Mouse (Mus musculus): ENCODE measurements around the gene Sardh.

The Sardh gene

DNA sequence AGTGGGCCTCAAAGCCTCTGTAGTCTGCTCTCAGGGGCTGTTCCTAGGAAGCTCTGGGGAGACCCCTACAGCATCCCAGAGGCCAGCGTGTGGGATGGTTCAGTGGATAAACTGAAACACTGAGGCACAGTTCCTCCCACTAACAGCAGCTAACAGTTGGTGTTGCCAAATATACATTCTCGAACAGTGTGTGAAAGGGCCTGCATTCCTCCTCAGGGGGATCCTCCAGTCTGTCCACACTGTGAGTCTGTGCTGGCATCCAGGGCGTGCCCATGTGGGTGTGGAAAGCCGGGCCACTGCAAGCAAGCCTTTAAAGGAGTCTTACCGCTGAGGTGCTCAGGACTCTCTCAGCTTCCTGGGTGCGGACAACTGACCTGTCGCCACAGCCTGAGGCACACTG, 21.6 kb downstream of the Sardh start:
- DNase-seq (ENCODE audit: low spot score in 2 of 2): no peak

DNA sequence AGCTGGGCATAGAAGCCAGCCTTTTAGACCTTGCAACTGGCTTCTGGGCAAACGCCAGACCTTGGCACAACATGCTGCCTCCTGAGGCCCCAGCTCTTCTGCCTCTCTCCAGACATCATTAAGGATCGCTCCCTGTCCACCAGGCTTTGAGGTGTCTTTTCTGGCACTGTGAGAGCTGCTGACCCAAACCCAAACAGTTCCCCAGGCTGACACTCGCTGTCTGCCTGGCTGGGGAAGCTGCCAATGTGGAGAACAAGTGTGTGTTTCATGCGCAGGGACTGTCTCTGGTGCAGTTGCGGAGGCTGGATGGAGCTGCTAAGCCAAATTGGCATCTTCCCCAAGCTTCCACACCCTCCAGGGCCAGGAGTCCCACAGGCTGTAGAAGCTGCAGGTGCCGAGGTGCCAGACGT, 25.1 kb downstream of the Sardh start:
- DNase-seq (ENCODE audit: low spot score in 2 of 2): no peak

DNA sequence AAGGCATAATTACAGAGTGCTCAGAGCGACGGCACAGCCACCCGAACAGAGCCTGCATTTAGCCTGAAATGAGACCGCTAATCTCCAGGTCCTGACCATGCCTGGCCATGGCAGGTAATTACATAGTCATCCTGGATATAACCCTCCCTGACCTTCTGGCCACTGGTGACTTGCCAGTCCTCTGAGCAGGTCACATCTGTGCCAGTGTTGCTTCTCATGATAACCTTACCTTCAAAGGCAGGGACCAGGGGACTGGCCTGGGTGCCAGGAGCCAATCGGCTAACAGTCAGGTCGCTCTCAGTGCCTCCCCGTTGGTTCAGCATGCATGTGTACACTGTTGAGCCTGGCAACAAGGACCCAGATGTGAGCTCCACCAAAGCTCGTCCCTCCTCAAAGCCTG, 29.6 kb downstream of the Sardh start:
- DNase-seq (ENCODE audit: low spot score in 2 of 2): no peak

DNA sequence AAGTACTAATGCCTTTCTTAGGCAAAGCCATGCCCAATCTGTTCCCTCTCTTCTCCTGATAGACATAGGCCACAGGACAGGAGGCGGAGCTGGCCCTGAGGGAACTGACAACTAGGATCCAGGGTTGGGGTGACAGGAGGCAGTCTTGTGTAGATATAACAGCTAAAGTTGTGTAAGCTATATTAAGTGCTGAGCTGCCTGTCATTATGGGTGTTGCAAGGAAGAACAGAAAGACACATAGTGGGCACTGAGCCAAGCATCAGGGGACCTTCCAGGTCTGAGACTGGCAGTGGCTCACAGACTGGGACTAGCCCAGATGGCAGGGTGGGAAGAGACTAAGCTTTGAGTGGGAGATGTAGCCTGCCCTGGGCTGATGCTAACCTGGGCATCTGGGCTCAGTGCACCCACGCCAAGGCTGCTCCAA, 30.0 kb downstream of the Sardh start:
- DNase-seq (ENCODE audit: low spot score in 2 of 2): no peak

DNA sequence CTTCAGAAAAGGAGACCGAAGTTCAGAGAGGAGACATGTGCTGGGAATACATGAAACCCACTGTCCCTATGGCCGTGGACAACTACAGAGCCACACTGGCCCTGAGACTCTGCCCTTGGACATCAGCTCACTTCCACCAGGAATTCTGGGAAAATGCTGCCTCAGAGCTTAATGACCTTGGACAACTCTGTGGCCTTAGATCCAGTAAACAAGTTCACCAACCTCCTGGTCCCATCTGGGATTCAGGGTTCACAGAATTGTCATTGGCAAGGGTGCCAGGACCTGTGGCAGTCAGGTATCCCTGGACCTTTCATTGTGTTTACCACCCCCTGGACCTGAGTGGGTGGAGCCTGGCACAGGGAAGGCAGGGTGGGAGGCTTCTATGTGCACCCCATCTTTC, 32.6 kb downstream of the Sardh start:
- DNase-seq (ENCODE audit: low spot score in 2 of 2): no peak

DNA sequence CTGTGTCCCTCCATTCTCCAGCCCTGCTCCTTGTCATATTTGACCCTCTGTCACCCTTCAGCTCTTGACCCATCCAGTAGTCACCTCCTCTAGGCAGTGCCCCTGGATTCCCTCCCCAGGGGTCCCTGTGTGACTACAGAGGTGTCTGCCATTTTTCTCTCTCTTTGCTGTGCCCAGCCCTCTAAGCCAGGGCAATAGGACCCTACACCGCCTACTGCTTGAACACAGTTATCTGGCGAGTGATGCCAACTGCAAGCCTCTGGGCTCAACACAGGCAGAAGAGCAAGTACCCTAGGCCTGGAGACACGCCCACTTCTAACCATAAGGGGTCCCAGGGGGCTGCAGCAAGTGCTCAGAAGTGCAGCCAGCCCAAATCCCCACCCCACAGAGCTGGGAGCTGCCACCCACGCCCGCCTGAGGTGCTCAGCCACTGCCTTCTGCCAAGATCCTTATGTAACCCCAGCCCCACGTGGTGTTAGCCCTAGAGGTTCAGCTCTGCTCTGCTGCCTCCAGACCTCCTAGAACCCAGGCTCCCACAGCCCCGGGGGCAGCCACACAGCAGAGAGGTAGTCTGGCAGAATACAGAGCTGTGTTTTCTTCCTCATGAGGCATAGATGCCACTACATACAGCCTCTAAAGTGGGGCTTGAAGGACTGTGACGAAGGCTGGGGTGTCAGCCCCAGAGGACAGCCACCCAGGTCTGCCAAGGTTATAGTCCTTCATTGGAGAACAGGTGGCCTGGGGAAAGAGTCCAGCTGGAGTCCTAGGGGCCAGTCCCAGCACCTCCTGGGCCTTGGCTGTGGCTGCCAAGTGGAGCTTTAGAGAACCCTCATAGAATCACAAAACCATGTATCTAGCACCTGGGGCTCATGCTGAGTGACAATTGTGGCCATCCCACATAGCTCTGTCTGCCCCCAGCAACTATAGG, 35.9 kb downstream of the Sardh start:
- peak in 1 of 2 experiments; percentile 17 for DNase-seq (ENCODE audit: low spot score in 2 of 2)

DNA sequence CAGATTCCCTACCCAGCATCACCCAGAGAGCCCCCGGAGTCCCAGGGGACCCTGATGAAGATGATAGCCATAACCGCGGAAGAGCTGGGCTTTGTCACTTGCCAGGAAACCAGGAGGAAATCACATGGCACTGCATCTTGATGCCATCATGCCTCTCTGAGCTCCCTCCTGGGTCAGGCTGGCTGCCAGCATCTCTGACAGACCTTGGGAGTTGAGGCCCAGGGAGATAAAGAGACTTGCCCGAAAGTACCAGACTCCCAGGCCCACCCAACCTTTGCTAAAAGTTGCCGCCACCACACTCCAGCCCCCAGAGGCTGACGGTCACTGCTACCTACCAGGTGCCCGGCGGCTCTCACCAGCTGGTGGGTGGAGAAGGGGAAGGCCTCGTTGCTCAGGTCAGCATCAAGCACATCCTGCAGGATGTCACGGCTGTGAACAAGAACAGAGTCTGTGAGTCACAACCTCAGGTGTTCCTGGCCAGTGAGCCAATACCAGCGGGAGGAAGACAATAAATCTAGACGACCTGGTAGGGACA, 37.4 kb downstream of the Sardh start:
- DNase-seq (ENCODE audit: low spot score in 2 of 2): no peak

DNA sequence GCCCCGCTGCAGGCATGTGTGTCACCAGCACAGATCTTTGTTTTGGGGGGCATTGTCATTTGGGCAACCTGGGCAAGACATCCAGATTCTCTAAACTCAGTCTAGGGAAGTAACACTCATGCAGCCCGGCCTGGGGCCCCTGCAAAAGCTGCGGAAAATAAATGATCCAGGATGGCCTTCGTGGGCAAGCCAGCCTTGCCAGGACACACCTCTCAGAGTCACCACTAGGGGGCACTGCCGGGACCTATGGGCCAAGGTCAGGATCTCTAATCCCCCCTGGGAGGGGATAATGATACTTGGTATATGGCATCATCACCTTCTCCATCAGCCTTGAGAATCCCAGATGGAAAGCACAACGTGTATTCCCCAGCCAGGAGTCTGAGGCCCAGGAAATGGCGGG, 37.9 kb downstream of the Sardh start:
- peak; percentile 51 to 85 for DNase-seq (ENCODE audit: low spot score in 2 of 2)

DNA sequence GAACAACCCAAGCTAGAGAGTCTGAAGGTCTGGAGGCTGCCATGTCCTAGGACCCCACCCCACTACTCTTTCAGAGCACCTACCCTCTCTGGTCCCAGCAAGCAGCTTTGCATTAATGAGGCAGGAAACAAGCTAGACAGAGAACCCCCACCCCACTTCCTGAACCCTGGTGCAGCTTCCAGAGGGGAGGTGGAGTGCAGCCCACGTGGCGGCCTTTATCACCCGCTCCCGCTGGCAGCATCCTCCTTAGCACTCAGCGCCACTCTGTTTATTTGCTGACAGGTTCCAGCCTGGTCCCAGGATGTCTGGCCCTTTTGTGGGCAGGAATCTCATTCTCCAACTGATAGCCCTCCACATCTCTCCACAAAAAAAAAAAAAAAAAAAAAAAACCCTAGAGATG, 38.3 kb downstream of the Sardh start:
- no peak for DNase-seq (ENCODE audit: low spot score in 2 of 2)

DNA sequence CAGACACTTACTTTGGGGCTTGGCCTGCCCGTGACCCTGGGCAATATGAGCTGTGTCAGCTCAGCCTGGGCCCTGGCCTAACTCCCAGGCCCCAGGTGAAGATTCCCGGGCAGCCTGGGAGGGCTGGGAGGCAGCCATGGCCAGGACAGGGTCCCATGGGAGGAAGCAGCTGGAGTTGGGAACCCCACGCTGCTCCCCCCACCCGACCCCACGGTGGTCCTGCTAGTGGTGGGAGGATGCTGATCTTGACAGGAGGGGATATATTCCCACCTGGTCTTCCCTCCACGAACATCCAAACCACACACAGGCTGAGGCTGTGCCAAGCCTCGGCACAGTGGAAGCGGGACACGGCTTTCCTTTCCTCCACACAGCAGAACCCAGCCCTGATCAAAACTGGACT, 38.8 kb downstream of the Sardh start:
- DNase-seq (ENCODE audit: low spot score in 2 of 2): no peak

DNA sequence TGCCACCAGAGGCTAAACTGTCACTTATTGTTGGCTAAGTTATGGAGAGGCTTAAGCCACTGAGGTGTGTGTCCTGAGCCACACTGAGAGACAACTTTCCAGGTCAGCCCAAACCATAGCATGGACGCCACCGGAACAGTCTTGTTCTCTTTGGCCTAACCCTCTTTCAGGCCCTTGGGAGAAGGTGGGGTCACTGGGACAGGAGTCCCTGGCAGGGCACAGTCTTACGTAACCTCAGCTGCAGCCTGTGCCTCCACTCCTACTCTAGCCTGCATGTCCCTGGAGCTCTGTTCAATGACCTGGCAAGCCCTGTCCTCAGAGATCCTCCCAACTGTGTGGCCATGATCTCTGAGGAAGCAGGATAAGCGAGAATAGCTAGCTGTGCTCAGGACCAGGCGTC, 41.0 kb downstream of the Sardh start:
- DNase-seq (ENCODE audit: low spot score in 2 of 2): no peak

DNA sequence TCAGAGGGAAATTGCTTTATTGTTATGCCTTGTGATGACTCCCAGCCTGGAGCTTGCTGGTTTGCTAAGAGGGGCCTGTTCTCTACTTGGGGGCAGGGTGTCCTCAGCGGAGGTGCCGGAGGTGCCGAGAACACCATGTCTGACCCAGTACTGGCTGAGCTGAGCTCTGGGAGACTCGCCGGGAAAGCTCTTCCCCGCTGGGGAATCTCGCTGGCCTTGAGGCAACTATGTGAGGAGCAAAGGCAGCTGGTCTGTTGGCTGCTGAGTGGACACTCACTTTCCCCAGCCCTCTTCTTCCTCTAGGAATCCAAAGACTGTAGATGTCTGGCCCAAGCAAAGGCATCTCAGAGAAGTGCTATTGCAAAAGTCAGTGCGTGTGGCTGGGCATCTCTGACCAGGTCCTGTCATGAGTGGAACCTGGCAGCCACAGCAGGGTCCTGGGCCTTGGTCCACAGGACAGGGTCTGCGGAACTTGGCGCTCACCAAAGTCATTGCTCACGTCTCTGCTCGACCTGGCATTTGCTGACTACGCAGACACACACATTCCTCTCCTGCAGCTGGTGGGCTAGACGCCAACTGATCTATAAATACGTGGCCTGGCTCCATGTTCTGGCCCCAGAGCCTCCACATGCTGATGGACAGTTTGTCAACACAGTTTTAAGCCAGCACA, 41.9 kb downstream of the Sardh start:
- no peak for DNase-seq (ENCODE audit: low spot score in 2 of 2)

DNA sequence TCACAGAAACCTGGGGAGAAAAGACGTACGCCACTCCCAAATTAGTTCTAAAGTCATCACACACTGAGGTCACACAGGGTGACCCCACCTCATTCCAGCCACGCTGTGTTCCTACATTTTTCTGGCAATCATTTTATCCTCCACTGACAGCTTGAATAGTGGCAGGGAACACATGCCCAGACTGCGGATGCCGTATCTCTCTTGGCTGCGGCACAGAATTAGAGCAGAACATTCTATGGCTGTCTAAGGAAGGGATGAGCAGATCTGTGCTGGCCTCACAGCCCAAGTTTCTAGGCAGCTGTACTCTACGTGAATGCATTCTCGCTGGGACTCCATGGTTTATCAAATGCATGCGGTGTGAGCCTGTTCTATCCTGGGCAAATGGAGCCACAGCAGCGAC, 42.5 kb downstream of the Sardh start:
- no peak for DNase-seq (ENCODE audit: low spot score in 2 of 2)

DNA sequence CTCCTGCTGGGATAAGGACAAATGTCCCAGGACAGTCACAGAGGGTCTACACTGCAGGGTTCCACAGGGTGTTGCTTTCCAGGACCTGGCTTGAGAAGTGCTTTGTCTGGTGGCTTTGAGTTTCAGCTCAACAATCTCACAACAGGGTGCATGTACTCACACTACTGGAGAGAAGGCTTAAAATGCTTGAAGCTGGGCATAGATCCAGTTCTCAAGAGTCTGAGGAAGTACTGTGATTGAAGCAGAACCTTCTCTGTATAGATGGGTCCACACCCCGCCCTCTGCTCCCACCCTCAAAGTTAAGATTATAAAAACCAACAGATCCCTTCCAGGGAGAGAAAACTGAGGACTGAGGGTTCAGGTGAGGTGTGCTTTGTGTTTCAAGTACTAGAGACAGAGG, 47.6 kb downstream of the Sardh start:
- no peak for DNase-seq (ENCODE audit: low spot score in 2 of 2)

DNA sequence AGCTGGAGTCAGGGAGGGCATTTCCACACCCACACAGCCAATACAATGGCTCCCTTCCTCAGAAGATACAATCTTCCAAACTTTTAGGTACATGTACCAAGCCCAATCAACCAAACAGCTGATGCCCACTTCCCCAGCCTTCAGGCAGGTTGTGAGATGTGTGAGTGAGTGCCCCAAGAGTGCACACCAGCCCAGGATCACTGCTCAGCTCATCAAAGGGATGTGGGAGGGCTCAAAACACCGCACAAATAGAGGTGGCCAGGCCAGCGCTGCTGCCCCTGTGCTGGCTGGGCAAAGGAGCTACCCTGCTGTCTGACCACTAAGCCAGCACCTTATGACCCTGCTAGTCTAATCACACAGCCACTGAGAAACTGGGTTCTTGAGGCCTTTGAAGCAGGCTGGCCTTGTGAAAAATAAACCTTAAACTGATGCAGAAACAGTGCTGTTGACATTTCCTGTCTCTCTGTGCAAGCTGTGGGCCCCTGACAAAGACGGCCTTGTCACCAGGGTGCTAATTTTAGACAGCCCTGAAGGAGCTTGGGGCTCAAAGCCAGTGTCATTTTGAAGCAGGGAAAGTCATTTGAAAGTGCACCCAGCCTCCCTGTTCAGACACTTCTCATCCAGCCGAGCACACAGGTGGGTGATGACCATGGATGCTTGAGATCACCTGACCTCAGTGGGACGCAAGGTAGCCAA, 49.4 kb downstream of the Sardh start:
- DNase-seq (ENCODE audit: low spot score in 2 of 2): no peak

DNA sequence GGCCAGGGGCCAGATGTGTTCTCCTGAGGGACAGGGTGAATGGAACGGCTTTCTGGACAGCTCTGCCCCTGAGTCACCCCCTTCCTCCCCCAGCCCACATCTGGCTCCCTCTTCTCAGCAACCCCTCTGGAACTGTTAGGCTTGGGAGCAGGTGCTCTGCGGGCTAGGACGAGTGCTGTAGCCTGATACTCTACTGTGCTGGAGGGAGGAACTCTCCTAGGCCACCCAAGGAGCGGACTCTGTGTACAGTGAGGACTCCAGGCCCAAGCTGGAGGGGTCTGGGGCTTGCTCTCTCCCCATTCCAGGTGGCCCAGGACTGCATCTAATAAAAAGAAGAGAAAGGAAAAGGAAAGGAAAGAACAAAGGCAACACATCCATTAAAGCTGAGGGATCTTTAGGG, 58.1 kb downstream of the Sardh start:
- no peak for DNase-seq (ENCODE audit: low spot score in 2 of 2)

DNA sequence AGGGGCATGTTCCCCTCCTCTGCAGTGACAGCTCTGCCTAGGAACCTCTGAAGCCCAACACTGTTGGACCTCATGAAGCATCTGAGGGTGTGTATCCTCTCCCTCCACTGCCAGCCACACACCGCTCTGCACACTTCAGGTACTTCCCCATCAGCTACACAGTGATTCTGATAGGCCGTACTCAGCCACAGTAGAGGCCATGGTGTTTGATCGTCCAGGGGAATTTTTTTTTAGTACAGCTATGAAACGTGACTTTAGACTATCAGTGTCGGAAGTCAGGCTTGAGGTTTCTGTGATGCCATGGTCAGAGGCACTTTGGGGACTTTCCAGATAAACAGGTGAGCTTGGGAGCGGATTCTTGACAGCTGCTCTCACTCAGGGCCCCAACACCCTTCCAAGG, 60.6 kb downstream of the Sardh start:
- no peak for DNase-seq (ENCODE audit: low spot score in 2 of 2)

DNA sequence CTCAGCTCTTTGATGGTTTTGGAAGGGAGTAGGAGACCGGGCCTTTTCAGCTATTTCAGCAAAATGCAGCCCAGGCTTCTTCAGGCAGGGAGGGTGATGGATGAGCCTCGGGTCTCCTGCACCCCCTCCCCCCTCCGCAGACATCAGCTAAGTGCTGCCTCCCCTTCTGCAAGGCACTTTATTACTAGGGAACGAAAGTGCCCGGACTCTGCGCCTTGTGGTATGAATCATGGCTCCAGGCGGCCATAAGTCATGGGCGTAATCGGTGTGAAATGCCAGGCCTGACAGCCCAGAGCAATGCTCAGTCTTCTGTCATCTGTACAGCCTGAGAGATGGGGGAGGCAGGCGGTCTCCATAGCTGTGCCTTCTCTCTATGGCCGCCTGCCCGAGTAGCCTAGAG, 64.4 kb downstream of the Sardh start:
- DNase-seq (ENCODE audit: low spot score in 2 of 2): no peak

DNA sequence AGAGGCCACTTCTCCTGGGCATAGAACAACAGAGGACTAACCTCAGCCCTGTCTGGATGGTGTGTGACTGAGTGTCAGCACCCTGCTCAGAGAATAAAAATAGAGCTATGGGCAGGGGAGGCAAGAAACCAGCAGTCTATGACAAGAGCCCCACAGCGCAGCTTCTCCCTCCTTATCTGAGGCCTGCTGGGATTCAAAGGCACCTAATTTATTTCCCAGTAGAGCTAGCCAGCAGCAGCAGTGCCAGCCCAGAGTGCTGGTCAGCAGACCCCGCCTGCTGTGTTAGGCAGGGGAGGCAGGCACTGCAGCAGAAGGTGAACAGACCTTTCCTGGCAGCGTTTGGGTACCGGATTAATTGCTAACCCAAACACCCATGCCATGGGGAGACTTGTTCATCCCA, 66.2 kb downstream of the Sardh start:
- no peak for DNase-seq (ENCODE audit: low spot score in 2 of 2)

DNA sequence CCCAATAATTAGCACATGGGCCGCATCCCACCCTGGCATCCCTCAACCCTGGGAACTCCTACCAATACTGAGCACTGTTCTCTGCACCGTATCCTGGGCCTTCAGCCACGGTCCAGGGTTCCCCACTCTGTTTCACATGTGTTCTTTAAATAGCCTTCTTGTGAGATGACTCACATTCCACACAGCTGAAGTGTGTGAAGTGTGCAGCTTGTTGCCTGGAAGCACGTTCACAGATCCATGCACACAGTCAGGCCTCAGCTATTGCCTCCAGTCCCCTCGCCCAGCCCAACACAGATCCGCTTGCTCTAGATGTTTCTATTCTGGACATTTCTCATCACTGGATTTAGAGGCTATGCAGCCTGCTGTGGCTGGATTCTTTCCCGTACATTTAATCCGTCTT, 69.0 kb downstream of the Sardh start:
- no peak for DNase-seq (ENCODE audit: low spot score in 2 of 2)

DNA sequence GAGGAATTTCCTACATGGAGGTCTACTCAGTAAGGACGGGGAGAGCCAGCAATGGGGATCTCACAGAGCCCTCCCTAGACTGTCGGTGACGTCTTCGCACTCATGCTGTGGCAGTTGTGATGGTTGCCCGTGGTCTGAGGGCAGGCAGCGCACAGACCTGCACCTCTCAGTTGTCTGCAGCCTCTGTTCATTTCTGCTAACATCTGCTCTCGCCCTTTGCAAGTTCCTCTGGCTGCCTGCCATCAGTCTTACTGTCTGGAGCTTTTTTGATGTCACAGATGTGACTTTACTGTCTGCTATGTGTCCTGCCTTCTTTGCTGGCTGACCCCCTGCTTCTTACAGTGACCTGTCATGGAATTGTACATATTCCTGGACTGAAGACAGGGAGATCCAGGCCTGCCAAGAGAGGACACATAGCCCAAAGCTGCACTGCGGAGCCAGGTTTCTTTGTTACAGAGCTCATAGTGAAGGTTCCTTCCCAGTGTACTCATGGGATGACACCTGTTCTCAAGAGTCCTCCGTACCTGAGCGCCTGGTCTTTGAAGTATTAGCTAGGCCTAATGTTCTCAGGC, 72.4 kb downstream of the Sardh start:
- DNase-seq (ENCODE audit: low spot score in 2 of 2): no peak

DNA sequence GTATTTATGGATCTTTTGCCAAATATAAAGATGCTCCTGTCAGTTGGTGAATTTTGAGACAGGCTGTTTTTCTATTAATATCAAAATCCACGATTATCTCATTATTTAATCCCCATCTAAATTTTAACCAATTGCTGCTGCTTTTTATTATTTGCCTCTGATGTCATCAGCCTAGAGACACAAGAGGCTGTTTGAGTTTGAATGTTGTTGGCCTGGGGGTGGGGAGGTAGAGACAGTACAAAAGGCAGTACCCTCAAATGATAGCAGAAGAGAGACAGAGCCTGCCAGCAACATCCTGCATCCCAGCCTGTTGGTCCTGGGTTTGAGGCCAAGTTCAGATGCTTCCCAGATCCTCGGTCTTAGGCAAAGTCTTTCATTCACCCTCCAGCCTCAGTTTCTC, 73.9 kb downstream of the Sardh start:
- no peak for DNase-seq (ENCODE audit: low spot score in 2 of 2)
